Mouse (Mus musculus): ENCODE measurements at regions not wholly inside any gene's neighbourhood (a gene's known extent, or its start where the extent isn't known, plus 50 kb on each side); places are given as distances from the start of the nearest gene placed in this dataset.

DNA sequence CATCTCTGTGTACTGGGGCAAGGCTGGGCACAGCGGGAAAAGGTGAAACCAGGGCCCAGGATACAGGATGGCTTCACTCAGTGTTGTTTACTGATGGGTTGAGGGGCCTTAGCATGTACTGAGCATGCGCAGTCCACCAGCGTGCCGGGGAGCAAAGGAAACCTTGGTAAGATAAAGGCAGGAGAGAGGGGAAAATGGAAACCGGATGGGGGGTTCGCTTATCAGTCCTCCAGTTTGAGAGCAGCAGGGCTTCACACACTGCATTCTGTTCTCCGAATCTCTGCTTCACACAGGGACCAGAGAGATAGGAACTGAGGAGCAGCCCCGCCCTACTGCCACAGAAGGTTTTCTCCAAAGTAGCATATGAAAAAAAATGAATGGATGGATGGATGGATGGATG lies 127.6 kb upstream of the Pabpc6 start:
- H3K4me1 ChIP-seq (ENCODE audit: control insufficient read depth, insufficient read depth, low read length): peaks cover 9% of the 10 kb centered on the region
- H3K36me3 ChIP-seq (ENCODE audit: control insufficient read depth, insufficient read depth, low read length, poor library complexity, severe bottlenecking): no peaks in the 10 kb centered on the region
- H3K4me3 ChIP-seq (ENCODE audit: low read depth, low read length): no peak overlapping the region
- no peaks in the 10 kb centered on the region; the same call in 1 of the 2 replicates for H3K9me3 ChIP-seq (replicated peaks; ENCODE audit: control insufficient read depth, insufficient read depth, low read length, poor library complexity, severe bottlenecking)
- peak overlapping the region; percentile 15 for H3K27ac ChIP-seq (ENCODE audit: insufficient read depth, low read length)
- H3K27me3 ChIP-seq (ENCODE audit: control insufficient read depth, insufficient read depth, low read length, poor library complexity, severe bottlenecking): no peaks in the 10 kb centered on the region
- no peak for TF ChIP-seq EP300 (IDR thresholded peaks at IDR 0.05; ENCODE audit: insufficient read depth, low read depth, low read length)
- no peak for TF ChIP-seq POLR2A (IDR thresholded peaks at IDR 0.05; ENCODE audit: insufficient read depth, low read length)
- no peak for TF ChIP-seq CTCF (IDR thresholded peaks at IDR 0.05; ENCODE audit: low read depth, low read length)
- H3K9ac ChIP-seq (ENCODE audit: low read depth, poor library complexity, severe bottlenecking): no peak overlapping the region

- H3K27ac ChIP-seq (ENCODE audit: insufficient read depth, low read length): peak overlapping the region; percentile 15; the same call in 1 of the 2 replicates
- H3K9ac ChIP-seq (ENCODE audit: low read depth, poor library complexity, severe bottlenecking): no peak overlapping the region
- H3K27me3 ChIP-seq (ENCODE audit: control insufficient read depth, insufficient read depth, low read length, poor library complexity, severe bottlenecking): no peaks in the 10 kb centered on the region
- H3K36me3 ChIP-seq (ENCODE audit: control insufficient read depth, insufficient read depth, low read length, poor library complexity, severe bottlenecking): no peaks in the 10 kb centered on the region
- no peak overlapping the region for H3K4me3 ChIP-seq (ENCODE audit: low read depth, low read length)
- no peak for TF ChIP-seq EP300 (IDR thresholded peaks at IDR 0.05; ENCODE audit: insufficient read depth, low read depth, low read length)
- no peak for TF ChIP-seq CTCF (IDR thresholded peaks at IDR 0.05; ENCODE audit: low read depth, low read length)
- TF ChIP-seq POLR2A (IDR thresholded peaks at IDR 0.05; ENCODE audit: insufficient read depth, low read length): no peak
- H3K4me1 ChIP-seq (ENCODE audit: control insufficient read depth, insufficient read depth, low read length): peaks cover 8% of the 10 kb centered on the region
- no peaks in the 10 kb centered on the region; the same call in 1 of the 2 replicates for H3K9me3 ChIP-seq (replicated peaks; ENCODE audit: control insufficient read depth, insufficient read depth, low read length, poor library complexity, severe bottlenecking)
These were observed 126.9 kb upstream of the Pabpc6 start for GRCm38 (mm10) chr17:9796225-9796988.

DNA sequence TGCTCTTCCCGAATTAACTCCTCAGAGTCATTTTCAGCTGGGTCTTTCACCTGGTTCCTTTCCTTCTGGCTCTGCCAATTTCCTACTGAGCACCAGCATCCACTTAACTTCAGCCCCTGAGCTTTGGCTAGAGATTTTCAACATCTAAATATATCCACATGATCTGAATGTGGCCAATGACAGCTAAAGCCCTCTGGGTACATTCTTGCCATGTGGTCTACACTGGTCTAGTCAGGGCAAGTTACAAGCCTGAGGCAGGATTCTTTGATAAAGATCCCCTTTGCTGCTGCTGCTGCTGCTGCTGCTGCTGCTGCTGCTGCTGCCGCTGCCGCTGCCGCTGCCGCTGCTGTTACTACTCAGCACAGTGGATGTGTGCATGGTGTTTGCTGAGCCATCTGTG lies 109.3 kb upstream of the Pabpc6 start:
- no peak for TF ChIP-seq POLR2A (IDR thresholded peaks at IDR 0.05; ENCODE audit: insufficient read depth, low read length)
- no peak for TF ChIP-seq EP300 (IDR thresholded peaks at IDR 0.05; ENCODE audit: insufficient read depth, low read depth, low read length)
- no peak for TF ChIP-seq CTCF (IDR thresholded peaks at IDR 0.05; ENCODE audit: low read depth, low read length)
- Histone ChIP-seq H3K4me3 (ENCODE audit: low read depth, low read length) (no peak overlapping the region), H3K9me3 (replicated peaks; ENCODE audit: control insufficient read depth, insufficient read depth, low read length, poor library complexity, severe bottlenecking) (peaks cover 6% of the 10 kb centered on the region; the same call in 1 of the 2 replicates), H3K9ac (ENCODE audit: low read depth, poor library complexity, severe bottlenecking) (no peak overlapping the region), H3K36me3 (ENCODE audit: control insufficient read depth, insufficient read depth, low read length, poor library complexity, severe bottlenecking) (no peaks in the 10 kb centered on the region), H3K4me1 (ENCODE audit: control insufficient read depth, insufficient read depth, low read length) (no peaks in the 10 kb centered on the region), H3K27ac (ENCODE audit: insufficient read depth, low read length) (no peak overlapping the region), H3K27me3 (ENCODE audit: control insufficient read depth, insufficient read depth, low read length, poor library complexity, severe bottlenecking) (no peaks in the 10 kb centered on the region)

DNA sequence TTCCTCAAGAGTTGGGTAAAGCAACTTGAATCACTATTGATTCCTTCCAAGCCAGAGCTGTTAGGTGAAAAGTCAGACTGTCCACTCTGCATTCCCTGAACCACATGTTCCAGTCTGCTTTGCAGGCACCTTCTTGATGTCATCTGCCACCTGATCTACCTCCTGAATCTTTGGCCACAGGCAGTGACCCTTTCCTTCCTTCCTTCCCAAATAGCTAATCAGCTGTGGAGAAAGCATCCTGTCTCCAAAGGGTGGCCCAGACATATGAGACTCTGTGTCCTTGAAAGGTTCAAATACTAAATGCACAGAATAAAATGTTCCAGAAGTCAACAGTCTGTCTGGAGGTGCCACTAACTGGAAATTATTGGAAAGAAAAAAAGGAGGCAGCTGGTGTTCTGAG lies 107.6 kb upstream of the Pabpc6 start:
- Histone ChIP-seq H3K9ac (ENCODE audit: low read depth, poor library complexity, severe bottlenecking) (no peak overlapping the region), H3K4me3 (ENCODE audit: low read depth, low read length) (no peak overlapping the region), H3K27me3 (ENCODE audit: control insufficient read depth, insufficient read depth, low read length, poor library complexity, severe bottlenecking) (no peaks in the 10 kb centered on the region), H3K36me3 (ENCODE audit: control insufficient read depth, insufficient read depth, low read length, poor library complexity, severe bottlenecking) (no peaks in the 10 kb centered on the region), H3K27ac (ENCODE audit: insufficient read depth, low read length) (no peak overlapping the region), H3K9me3 (replicated peaks; ENCODE audit: control insufficient read depth, insufficient read depth, low read length, poor library complexity, severe bottlenecking) (peaks cover 6% of the 10 kb centered on the region; the same call in 1 of the 2 replicates), H3K4me1 (ENCODE audit: control insufficient read depth, insufficient read depth, low read length) (no peaks in the 10 kb centered on the region)
- TF ChIP-seq POLR2A (IDR thresholded peaks at IDR 0.05; ENCODE audit: insufficient read depth, low read length) (no peak), EP300 (IDR thresholded peaks at IDR 0.05; ENCODE audit: insufficient read depth, low read depth, low read length) (no peak), CTCF (IDR thresholded peaks at IDR 0.05; ENCODE audit: low read depth, low read length) (no peak)

- peaks cover 6% of the 10 kb centered on the region; the same call in 1 of the 2 replicates for H3K9me3 ChIP-seq (replicated peaks; ENCODE audit: control insufficient read depth, insufficient read depth, low read length, poor library complexity, severe bottlenecking)
- no peak overlapping the region for H3K4me3 ChIP-seq (ENCODE audit: low read depth, low read length)
- no peaks in the 10 kb centered on the region for H3K27me3 ChIP-seq (ENCODE audit: control insufficient read depth, insufficient read depth, low read length, poor library complexity, severe bottlenecking)
- H3K9ac ChIP-seq (ENCODE audit: low read depth, poor library complexity, severe bottlenecking): no peak overlapping the region
- H3K27ac ChIP-seq (ENCODE audit: insufficient read depth, low read length): no peak overlapping the region
- H3K4me1 ChIP-seq (ENCODE audit: control insufficient read depth, insufficient read depth, low read length): no peaks in the 10 kb centered on the region
- no peaks in the 10 kb centered on the region for H3K36me3 ChIP-seq (ENCODE audit: control insufficient read depth, insufficient read depth, low read length, poor library complexity, severe bottlenecking)
- TF ChIP-seq POLR2A (IDR thresholded peaks at IDR 0.05; ENCODE audit: insufficient read depth, low read length): no peak
- TF ChIP-seq CTCF (IDR thresholded peaks at IDR 0.05; ENCODE audit: low read depth, low read length): no peak
- no peak for TF ChIP-seq EP300 (IDR thresholded peaks at IDR 0.05; ENCODE audit: insufficient read depth, low read depth, low read length)
These were observed 106.9 kb upstream of the Pabpc6 start for GRCm38 (mm10) chr17:9776286-9777016.

Measured in ES-Bruce4 (cell line).